Mouse (Mus musculus) forebrain, embryonic 16.5 days (tissue): ENCODE results near the gene Dld. TPM values are rescaled to one million over a fixed set of nuclear protein-coding genes. Genes with fewer than 3 reads are reported as not detected.
A peak's percentile ranks its signal among the peaks of the same experiment; 100 is the strongest.

Experiments used
- ATAC-seq: fragments of 200-750 bp; cut with Nextera tagmentation; 2 replicates; pipeline ENCODE4 v1.8.0; 2017; ENCODE audit warnings: mild to moderate bottlenecking, moderate library complexity
- H3K27ac ChIP-seq: fragments of 300-500 bp; sonication (generic); 2 replicates; pipeline ENCODE4 v1.5.1; 2014; ENCODE audit warnings: low read length, control low read depth
- H3K27me3 ChIP-seq: fragments of 300-500 bp; sonication (generic); replicated peaks from 2 replicates; pipeline ENCODE4 v1.6.1; 2014; ENCODE audit warnings: low read length; ENCODE audit not compliant: control insufficient read depth, insufficient read depth
- H3K36me3 ChIP-seq: fragments of 300-500 bp; sonication (generic); 2 replicates; pipeline ENCODE4 v1.6.1; 2014; ENCODE audit not compliant: control insufficient read depth, insufficient read depth
- H3K4me1 ChIP-seq: fragments of 300-500 bp; sonication (generic); replicated peaks from 2 replicates; pipeline ENCODE4 v1.6.1; 2014; ENCODE audit warnings: low read length; ENCODE audit not compliant: control insufficient read depth, insufficient read depth
- H3K4me2 ChIP-seq: fragments of 300-500 bp; sonication (generic); 2 replicates; pipeline ENCODE4 v1.6.1; 2014; ENCODE audit warnings: mild to moderate bottlenecking, low read length, control low read depth
- H3K4me3 ChIP-seq: fragments of 300-500 bp; sonication (generic); replicated peaks from 2 replicates; pipeline ENCODE4 v1.5.1; 2014; ENCODE audit warnings: mild to moderate bottlenecking, low read length, control low read depth
- H3K9ac ChIP-seq: fragments of 300-500 bp; sonication (generic); replicated peaks from 2 replicates; pipeline ENCODE4 v1.6.1; 2014; ENCODE audit warnings: low read depth, low read length, control low read depth
- H3K9me3 ChIP-seq: fragments of 300-500 bp; sonication (generic); 2 replicates; pipeline ENCODE4 v1.6.1; 2016; ENCODE audit warnings: low read length; ENCODE audit not compliant: control insufficient read depth
- WGBS: fragments of 180-500 bp; shearing (Covaris S2); extraction: QIAGEN DNeasy Blood & Tissue Kit; methylation state at CpG from one replicate; pipeline ENCODE4 v1.1.7; 2014; 5-methylcytosine and 5-hydroxymethylcytosine counted together
- polyA plus RNA-seq: library from polyadenylated mRNA; unstranded; fragments of >200 nt; fragmentation: Nextera tagmentation; extraction: Ambion mirVana; gene quantifications from 2 replicates; pipeline ENCODE4 v1.2.1, GENCODE M21; 2015

Dld gene
- polyA plus RNA-seq, 1 experiment from 2014 or later = 121 TPM

DNA sequence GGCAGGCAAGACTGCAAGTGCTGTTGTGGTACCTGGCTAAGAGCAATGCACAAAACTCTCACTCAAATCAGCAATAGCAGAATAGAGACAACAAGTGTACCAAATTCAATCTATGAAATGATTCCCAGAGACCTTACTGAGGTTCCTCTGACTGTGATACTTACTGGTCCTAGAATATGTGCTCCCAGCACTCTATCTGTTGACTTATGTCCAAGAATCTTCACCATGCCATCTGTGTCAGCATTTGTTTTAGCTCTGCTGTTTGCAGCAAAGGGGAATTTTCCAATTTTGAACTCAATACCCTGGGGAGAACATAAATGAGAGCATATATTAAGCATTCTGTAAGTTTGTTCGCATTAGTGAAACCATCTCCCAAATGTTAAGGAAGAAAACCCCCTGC, 18.0 kb downstream of the Dld start:
- H3K4me1 ChIP-seq = no peaks in the 10 kb centered on the region
- peaks cover 28% of the 10 kb centered on the region for H3K36me3 ChIP-seq
- ATAC-seq = no peak
- H3K27me3 ChIP-seq = no peaks in the 10 kb centered on the region
- 89% methylated on average over 1 of the region's 1 CpGs for WGBS
- H3K4me3 ChIP-seq = no peak overlapping the region
- no peak overlapping the region for H3K4me2 ChIP-seq
- no peak overlapping the region for H3K9ac ChIP-seq
- no peaks in the 10 kb centered on the region for H3K9me3 ChIP-seq
- H3K27ac ChIP-seq = no peak overlapping the region

- Histone ChIP-seq H3K9ac (no peak overlapping the region), H3K9me3 (no peaks in the 10 kb centered on the region), H3K4me2 (no peak overlapping the region), H3K27ac (no peak overlapping the region), H3K4me3 (no peak overlapping the region), H3K27me3 (no peaks in the 10 kb centered on the region), H3K4me1 (no peaks in the 10 kb centered on the region), H3K36me3 (peaks cover 4% of the 10 kb centered on the region)
- WGBS = 92% methylated on average over 9 of the region's 9 CpGs
- ATAC-seq = no peak
These were observed 24.1 kb downstream of the Dld start for GRCm38 (mm10) chr12:31327139-31327538.

GRCm38 (mm10) chr12:31323136-31323695, 28.0 kb downstream of the Dld start:
- 90% methylated on average over 9 of the region's 9 CpGs for WGBS
- Histone ChIP-seq H3K36me3 (no peaks in the 10 kb centered on the region; the same call in 1 of the 2 replicates), H3K27ac (no peak overlapping the region), H3K4me3 (no peak overlapping the region), H3K4me2 (no peak overlapping the region), H3K9me3 (no peaks in the 10 kb centered on the region), H3K4me1 (peaks cover 7% of the 10 kb centered on the region), H3K9ac (no peak overlapping the region), H3K27me3 (no peaks in the 10 kb centered on the region)
- no peak for ATAC-seq

DNA sequence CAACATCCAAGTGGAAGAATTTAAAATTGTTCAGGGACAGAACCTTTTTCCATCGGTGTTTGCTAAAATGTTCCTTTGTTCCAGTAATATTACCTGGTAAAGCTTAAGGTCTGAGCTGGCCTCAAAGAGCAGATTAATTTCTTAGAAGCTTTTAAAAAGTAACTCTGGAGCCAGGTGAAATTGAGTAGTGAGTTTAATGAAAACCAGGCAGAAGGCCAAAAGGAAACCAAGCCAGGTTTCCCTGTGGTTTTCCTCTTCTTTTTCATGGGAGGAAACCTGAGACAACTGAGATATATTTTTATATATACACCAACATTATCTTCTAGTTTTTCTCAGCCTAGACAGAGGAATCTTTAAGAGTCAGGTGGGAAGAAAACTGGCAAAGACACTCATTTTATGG, 29.7 kb downstream of the Dld start:
- H3K36me3 ChIP-seq = no peaks in the 10 kb centered on the region
- no peak overlapping the region for H3K4me2 ChIP-seq
- H3K4me1 ChIP-seq = peaks cover 9% of the 10 kb centered on the region
- ATAC-seq = no peak
- no peaks in the 10 kb centered on the region for H3K27me3 ChIP-seq
- no peak overlapping the region for H3K4me3 ChIP-seq
- 87% methylated on average over 1 of the region's 1 CpGs for WGBS
- no peaks in the 10 kb centered on the region for H3K9me3 ChIP-seq
- no peak overlapping the region for H3K9ac ChIP-seq
- H3K27ac ChIP-seq = no peak overlapping the region

DNA sequence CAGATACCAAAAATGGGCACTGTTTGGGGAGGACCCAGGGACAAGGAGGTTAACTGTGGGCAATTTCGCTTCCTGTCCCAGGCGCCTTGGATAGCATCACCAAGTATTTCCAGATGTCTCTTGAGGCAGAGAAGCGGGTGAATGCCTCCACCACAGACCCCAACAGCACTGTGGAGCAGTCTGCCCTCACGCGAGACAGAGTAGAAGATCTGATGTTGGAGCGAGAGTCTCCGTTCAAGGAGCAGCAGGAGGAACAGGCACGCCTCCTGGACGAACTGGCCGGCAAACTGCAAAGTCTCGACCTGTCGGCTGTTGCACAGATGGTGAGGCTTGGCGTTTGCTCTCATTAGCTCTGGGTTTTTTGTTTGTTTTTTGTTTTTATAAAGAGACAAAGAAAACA, 30.4 kb downstream of the Dld start:
- WGBS = 70% methylated on average over 13 of the region's 13 CpGs
- Histone ChIP-seq H3K9me3 (no peaks in the 10 kb centered on the region), H3K36me3 (no peaks in the 10 kb centered on the region), H3K27ac (no peak overlapping the region), H3K4me1 (peaks cover 9% of the 10 kb centered on the region), H3K4me3 (no peak overlapping the region), H3K27me3 (no peaks in the 10 kb centered on the region), H3K4me2 (no peak overlapping the region), H3K9ac (no peak overlapping the region)
- ATAC-seq = no peak

DNA sequence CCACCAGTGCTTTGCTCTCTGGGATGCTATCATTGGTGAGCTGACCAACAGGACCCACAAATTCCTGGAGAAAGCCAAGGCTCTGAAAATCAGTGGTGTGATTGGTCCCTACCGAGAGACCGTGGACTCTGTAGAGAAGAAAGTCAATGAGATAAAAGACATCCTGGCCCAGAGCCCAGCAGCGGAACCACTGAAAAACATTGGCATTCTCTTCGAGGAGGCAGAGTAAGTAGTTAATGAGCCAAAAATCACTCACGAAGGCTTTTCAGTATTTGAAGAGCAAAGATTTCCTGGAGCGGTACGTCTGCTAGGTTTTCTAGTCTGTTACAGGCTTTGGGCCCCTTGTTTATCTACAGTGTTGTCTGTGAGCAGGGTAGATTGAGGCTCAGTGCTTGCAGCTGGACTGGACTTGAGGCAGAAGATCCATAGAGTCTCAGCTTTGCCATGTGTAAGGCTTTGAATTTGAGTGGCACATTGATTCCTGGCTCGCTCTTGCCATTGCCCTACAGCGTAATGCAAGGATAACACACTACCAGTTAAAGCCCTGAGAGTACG, 32.8 kb downstream of the Dld start:
- Histone ChIP-seq H3K27me3 (no peaks in the 10 kb centered on the region), H3K27ac (no peak overlapping the region), H3K9me3 (no peaks in the 10 kb centered on the region), H3K36me3 (no peaks in the 10 kb centered on the region), H3K4me2 (no peak overlapping the region), H3K4me3 (no peak overlapping the region), H3K4me1 (peaks cover 9% of the 10 kb centered on the region), H3K9ac (no peak overlapping the region)
- 39% methylated on average over 10 of the region's 10 CpGs for WGBS
- ATAC-seq = peak; percentile 58

GRCm38 (mm10) chr12:31317670-31318408, 33.4 kb downstream of the Dld start:
- H3K27me3 ChIP-seq = no peaks in the 10 kb centered on the region
- H3K9ac ChIP-seq = no peak overlapping the region
- no peaks in the 10 kb centered on the region for H3K9me3 ChIP-seq
- no peak overlapping the region for H3K4me2 ChIP-seq
- no peak overlapping the region for H3K27ac ChIP-seq
- H3K36me3 ChIP-seq = no peaks in the 10 kb centered on the region
- peaks cover 9% of the 10 kb centered on the region for H3K4me1 ChIP-seq
- 85% methylated on average over 7 of the region's 7 CpGs for WGBS
- ATAC-seq = no peak
- no peak overlapping the region for H3K4me3 ChIP-seq

DNA sequence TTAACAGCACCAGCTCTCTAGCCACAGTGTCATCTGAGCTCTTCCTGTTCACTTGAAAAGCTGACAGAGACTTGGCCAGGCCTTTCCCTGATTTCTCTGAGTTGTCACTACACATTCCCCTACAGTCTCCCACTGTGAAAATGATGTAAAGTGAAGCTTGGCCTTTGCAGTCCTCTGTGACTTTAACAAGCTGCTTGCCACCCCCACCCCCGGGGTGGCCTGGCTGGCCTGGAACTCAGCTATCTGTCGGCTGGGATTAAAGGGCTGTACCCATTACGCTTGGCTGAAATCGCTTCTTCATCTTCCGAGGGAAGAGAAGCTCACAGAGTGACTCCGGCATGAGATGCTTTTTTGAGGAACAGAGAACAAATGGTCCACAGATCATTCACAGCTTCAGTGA, 35.3 kb downstream of the Dld start:
- no peak overlapping the region for H3K4me2 ChIP-seq
- no peak overlapping the region for H3K4me3 ChIP-seq
- no peaks in the 10 kb centered on the region for H3K27me3 ChIP-seq
- no peak for ATAC-seq
- 68% methylated on average over 6 of the region's 6 CpGs for WGBS
- H3K4me1 ChIP-seq = peaks cover 9% of the 10 kb centered on the region
- no peaks in the 10 kb centered on the region for H3K36me3 ChIP-seq
- H3K9me3 ChIP-seq = no peaks in the 10 kb centered on the region
- no peak overlapping the region for H3K9ac ChIP-seq
- no peak overlapping the region for H3K27ac ChIP-seq

GRCm38 (mm10) chr12:31314310-31314709, 36.9 kb downstream of the Dld start:
- no peak overlapping the region for H3K4me3 ChIP-seq
- no peak for ATAC-seq
- peaks cover 9% of the 10 kb centered on the region for H3K4me1 ChIP-seq
- H3K36me3 ChIP-seq = no peaks in the 10 kb centered on the region
- H3K4me2 ChIP-seq = no peak overlapping the region
- no peak overlapping the region for H3K9ac ChIP-seq
- no peaks in the 10 kb centered on the region for H3K27me3 ChIP-seq
- WGBS = 95% methylated on average over 7 of the region's 7 CpGs
- H3K9me3 ChIP-seq = no peaks in the 10 kb centered on the region
- no peak overlapping the region for H3K27ac ChIP-seq
